Mouse (Mus musculus): ENCODE measurements around the gene Nol12.

Nol12 gene

GRCm38 (mm10) chr15:78934784-78935320 is at the start of gene Nol12:
Gene Nol12, plus strand, starts transcription at chr15:78934933.
- TF ChIP-seq GATA4 (IDR thresholded peaks at IDR 0.05; ENCODE audit: insufficient replicate concordance, low read length): 0 out of 2 replicates have a peak, but pooled peaks have one; percentile 3

GRCm38 (mm10) chr15:78889401-78889853 is 45.3 kb upstream of the Nol12 start:
- no peak for TF ChIP-seq GATA4 (IDR thresholded peaks at IDR 0.05; ENCODE audit: insufficient replicate concordance, low read length)

GRCm38 (mm10) chr15:78892440-78892839 is 42.3 kb upstream of the Nol12 start:
- no peak for TF ChIP-seq GATA4 (IDR thresholded peaks at IDR 0.05; ENCODE audit: insufficient replicate concordance, low read length)

- TF ChIP-seq GATA4 (IDR thresholded peaks at IDR 0.05; ENCODE audit: insufficient replicate concordance, low read length): no peak
These were observed 40.0 kb upstream of the Nol12 start for GRCm38 (mm10) chr15:78894726-78895125.

GRCm38 (mm10) chr15:78895741-78896140 is 39.0 kb upstream of the Nol12 start:
- TF ChIP-seq GATA4 (IDR thresholded peaks at IDR 0.05; ENCODE audit: insufficient replicate concordance, low read length): no peak

DNA sequence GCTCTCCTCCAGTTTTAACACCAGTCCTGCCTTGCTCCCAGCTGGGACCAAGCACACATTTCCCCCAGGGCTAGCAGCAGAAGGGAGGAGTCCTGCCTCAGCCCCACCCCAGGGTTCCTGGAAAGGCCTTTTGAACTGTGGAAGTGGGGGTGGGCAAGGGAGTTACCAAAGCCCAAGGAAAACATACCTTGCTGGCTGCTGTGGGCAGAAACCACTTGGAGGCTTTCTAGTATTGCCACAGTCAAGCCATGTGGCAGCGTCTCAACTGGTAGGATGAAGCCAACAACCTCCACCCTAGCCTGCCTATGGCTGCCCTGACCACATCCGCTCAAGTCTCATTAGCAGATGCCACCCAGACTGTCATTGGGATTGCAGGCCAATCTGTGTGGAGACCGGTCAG is 38.6 kb upstream of the Nol12 start:
- TF ChIP-seq GATA4 (IDR thresholded peaks at IDR 0.05; ENCODE audit: insufficient replicate concordance, low read length): no peak

DNA sequence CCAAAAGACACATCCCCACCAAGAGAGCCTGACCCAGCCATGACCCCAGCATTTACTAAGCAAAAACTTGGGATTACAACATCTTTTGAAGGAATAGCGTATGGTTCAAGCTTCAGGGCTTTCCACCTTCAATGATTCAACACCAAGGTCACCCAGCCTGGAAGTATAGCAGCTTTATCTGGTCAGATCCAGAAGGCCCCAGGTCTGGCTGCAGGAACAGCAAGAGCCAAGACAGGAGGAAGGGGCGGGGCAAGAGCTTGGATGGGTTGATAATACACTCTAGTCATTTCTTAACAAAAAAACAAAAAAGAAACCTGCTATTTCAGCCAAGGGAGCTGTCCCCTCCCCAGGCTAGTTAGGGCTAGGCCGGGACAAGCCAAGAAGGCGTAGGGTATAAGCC is 37.2 kb upstream of the Nol12 start:
- no peak for TF ChIP-seq GATA4 (IDR thresholded peaks at IDR 0.05; ENCODE audit: insufficient replicate concordance, low read length)

- no peak for TF ChIP-seq GATA4 (IDR thresholded peaks at IDR 0.05; ENCODE audit: insufficient replicate concordance, low read length)
These were observed 36.2 kb upstream of the Nol12 start for GRCm38 (mm10) chr15:78898507-78899001.

DNA sequence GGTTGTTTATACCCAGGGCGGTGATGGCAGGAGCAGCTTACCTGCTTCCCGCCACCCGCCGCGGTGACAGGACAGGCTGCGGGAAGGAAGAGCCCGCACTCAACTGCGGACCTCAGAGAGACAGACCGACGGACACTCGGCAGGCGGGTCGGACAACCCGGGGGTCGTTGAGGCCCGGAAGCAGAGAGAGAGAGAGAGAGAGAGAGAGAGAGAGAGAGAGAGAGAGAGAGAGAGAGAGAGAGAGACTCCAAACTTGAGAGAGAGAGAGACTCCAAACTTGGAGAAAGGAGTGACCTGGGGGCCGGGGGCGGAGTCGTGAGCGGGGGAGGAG is 35.4 kb upstream of the Nol12 start, which contains the start of gene Gm49510:
Gene Gm49510 (plus strand): TSS at position 259 of the 331 bp plus-strand sequence.
- no peak for TF ChIP-seq GATA4 (IDR thresholded peaks at IDR 0.05; ENCODE audit: insufficient replicate concordance, low read length)

- TF ChIP-seq GATA4 (IDR thresholded peaks at IDR 0.05; ENCODE audit: insufficient replicate concordance, low read length): no peak
These were observed 34.8 kb upstream of the Nol12 start, which contains the start of gene Sh3bp1 for GRCm38 (mm10) chr15:78899740-78900584. Gene Sh3bp1, plus strand, starts transcription at chr15:78899768.

DNA sequence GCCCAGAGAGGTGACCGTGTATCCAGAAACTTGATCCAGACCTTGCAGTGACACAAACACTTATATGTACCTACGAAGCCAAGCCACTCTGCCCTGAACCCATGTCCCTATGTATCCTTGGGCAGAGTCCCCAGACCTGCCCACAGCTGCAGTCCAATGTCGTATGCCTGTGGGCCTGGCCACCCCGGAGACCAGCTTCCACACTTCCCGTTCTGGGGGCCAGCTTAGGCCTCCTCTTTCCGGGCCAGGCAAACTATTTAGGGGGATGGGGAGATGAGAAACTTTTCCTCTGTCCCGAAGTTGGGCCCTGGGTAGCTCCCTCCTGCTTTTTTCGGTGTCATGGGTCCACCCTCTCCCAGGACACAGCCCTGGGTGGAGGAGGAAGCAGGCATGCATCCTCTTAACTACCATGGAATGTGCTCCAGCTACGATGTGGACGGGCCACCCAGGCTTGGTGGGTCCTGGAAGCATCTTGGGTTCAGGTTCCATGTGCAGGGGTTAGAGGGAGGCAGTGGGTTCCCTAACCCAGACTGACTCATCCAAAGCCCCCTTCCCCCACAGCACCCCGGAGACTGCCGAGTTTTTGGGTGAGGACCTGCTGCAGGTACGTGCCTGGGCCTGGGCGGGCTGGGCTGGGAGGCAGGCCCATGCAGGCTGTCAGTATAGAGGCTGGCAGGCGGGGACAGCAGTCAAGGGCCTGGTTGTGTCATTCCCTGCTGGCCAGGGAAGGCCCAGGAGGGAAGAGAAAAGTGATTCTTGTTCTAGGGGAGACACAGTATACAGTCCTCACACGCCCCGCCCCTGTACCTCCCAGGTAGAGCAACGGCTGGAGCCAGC is 33.9 kb upstream of the Nol12 start:
- no peak for TF ChIP-seq GATA4 (IDR thresholded peaks at IDR 0.05; ENCODE audit: insufficient replicate concordance, low read length)

GRCm38 (mm10) chr15:78901422-78901789 is 33.3 kb upstream of the Nol12 start:
- TF ChIP-seq GATA4 (IDR thresholded peaks at IDR 0.05; ENCODE audit: insufficient replicate concordance, low read length): no peak

- TF ChIP-seq GATA4 (IDR thresholded peaks at IDR 0.05; ENCODE audit: insufficient replicate concordance, low read length): no peak
These were observed 31.5 kb upstream of the Nol12 start for GRCm38 (mm10) chr15:78903243-78903642.

DNA sequence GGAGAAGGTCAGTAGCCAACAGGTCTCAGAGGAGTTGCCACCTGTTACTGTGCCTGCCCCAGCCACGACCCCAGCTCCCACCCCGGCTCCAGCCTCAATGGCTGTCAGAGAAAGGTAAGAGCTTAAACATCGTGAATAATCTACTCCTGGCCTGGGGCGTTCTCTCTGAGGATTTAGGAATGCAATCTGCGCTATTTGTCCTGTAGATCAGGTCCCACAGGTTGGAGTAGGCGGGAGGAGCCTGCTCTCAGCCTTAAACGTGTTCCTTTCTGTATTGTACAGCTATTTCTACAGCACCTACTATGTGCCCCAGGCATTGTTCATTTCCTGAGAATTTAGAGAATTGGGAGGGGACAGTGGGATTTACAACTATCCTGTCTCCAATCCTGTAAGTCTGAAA is 26.3 kb upstream of the Nol12 start:
- no peak for TF ChIP-seq GATA4 (IDR thresholded peaks at IDR 0.05; ENCODE audit: insufficient replicate concordance, low read length)

DNA sequence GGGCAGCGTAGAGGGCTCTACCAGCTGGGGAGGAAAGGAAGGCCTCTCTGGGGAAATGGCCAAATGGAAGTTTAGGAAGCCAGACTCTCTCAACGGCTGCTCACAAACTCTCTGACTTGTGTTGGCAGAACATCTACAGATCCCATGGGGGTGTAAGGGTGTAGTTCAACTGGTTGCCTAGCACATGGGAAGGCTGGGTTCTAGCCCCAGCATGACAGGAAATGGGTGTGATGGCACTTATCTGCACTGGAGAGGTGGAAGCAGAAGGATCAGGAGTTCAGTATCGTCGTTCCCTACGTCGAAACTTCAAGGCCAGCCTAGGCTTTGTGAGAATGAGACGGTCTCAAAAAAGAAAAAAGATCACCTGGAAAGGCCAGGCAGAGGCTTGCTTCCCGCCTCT is 25.8 kb upstream of the Nol12 start:
- TF ChIP-seq GATA4 (IDR thresholded peaks at IDR 0.05; ENCODE audit: insufficient replicate concordance, low read length): no peak
